Mouse (Mus musculus): ENCODE measurements around the gene Cldn5. TPM values are rescaled to one million over a fixed set of nuclear protein-coding genes. Genes with fewer than 3 reads are reported as not detected.

Cldn5 gene
- polyA plus RNA-seq (2012; fragmentation: generic; extraction: Trizol), result 0.35 TPM

- Histone ChIP-seq H3ac (ENCODE audit: control insufficient read depth, insufficient read length) (no peak within 1 kb of the TSS), H3K27me3 (ENCODE audit: control insufficient read depth, insufficient read depth, insufficient read length) (no peaks in the 10 kb centered on the region), H3K4me2 (ENCODE audit: low read depth) (no peak within 1 kb of the TSS), H3K79me2 (ENCODE audit: control insufficient read depth, insufficient read depth) (no peaks in the 10 kb centered on the region), H3K4me3 (no peak within 1 kb of the TSS), H3K36me3 (ENCODE audit: control insufficient read depth, insufficient read depth) (no peaks in the 10 kb centered on the region)
- TF ChIP-seq POLR2A (IDR thresholded peaks at IDR 0.05; ENCODE audit: insufficient read length, low read depth) (no peak), MYOD1 (IDR thresholded peaks at IDR 0.05; ENCODE audit: control insufficient read depth in 1 of 3, insufficient read length in 2 of 3, low read depth in 2 of 3) (no peak), USF1 (IDR thresholded peaks at IDR 0.05; ENCODE audit: low read depth) (no peak), REST (IDR thresholded peaks at IDR 0.05; ENCODE audit: insufficient read depth, insufficient read length) (no peak), CEBPB (IDR thresholded peaks at IDR 0.05; ENCODE audit: insufficient read depth, poor library complexity, severe bottlenecking) (no peak), E2F4 (IDR thresholded peaks at IDR 0.05; ENCODE audit: insufficient read depth) (no peak), MYOG (IDR thresholded peaks at IDR 0.05; ENCODE audit: control insufficient read depth in 1 of 3, insufficient read depth in 1 of 3, insufficient read length in 2 of 3, low read depth in 2 of 3) (no peak), TCF12 (IDR thresholded peaks at IDR 0.05; ENCODE audit: insufficient read depth, poor library complexity, severe bottlenecking) (no peak), TCF3 (IDR thresholded peaks at IDR 0.05; ENCODE audit: insufficient read length, low read depth) (no peak), SRF (IDR thresholded peaks at IDR 0.05; ENCODE audit: control insufficient read depth, insufficient read length, low read depth) (no peak), POLR2AphosphoS2 (IDR thresholded peaks at IDR 0.05; ENCODE audit: insufficient read length, low read depth) (no peak), MAX (IDR thresholded peaks at IDR 0.05; ENCODE audit: low read depth) (no peak)
These were observed at the start of gene Cldn5 for GRCm38 (mm10) chr16:18776556-18777100. Gene Cldn5 (plus strand): TSS chr16:18776847.

GRCm38 (mm10) chr16:18727536-18728499 is 48.8 kb upstream of the Cldn5 start:
- H3K4me3 ChIP-seq, result no peak overlapping the region
- no peak overlapping the region for H3ac ChIP-seq (ENCODE audit: control insufficient read depth, insufficient read length)
- no peaks in the 10 kb centered on the region for H3K79me2 ChIP-seq (ENCODE audit: control insufficient read depth, insufficient read depth)
- TF ChIP-seq TCF12 (IDR thresholded peaks at IDR 0.05; ENCODE audit: insufficient read depth, poor library complexity, severe bottlenecking), result no peak
- TF ChIP-seq USF1 (IDR thresholded peaks at IDR 0.05; ENCODE audit: low read depth), result no peak
- TF ChIP-seq MAX (IDR thresholded peaks at IDR 0.05; ENCODE audit: low read depth), result no peak
- TF ChIP-seq POLR2AphosphoS2 (IDR thresholded peaks at IDR 0.05; ENCODE audit: insufficient read length, low read depth), result no peak
- H3K27me3 ChIP-seq (ENCODE audit: control insufficient read depth, insufficient read depth, insufficient read length), result no peaks in the 10 kb centered on the region
- H3K4me2 ChIP-seq (ENCODE audit: low read depth), result no peak overlapping the region
- no peaks in the 10 kb centered on the region for H3K36me3 ChIP-seq (ENCODE audit: control insufficient read depth, insufficient read depth)

- no peak overlapping the region for H3K4me3 ChIP-seq
- TF ChIP-seq MAX (IDR thresholded peaks at IDR 0.05; ENCODE audit: low read depth), result no peak
- H3K79me2 ChIP-seq (ENCODE audit: control insufficient read depth, insufficient read depth), result no peaks in the 10 kb centered on the region
- no peaks in the 10 kb centered on the region for H3K27me3 ChIP-seq (ENCODE audit: control insufficient read depth, insufficient read depth, insufficient read length)
- H3K4me2 ChIP-seq (ENCODE audit: low read depth), result no peak overlapping the region
- no peaks in the 10 kb centered on the region for H3K36me3 ChIP-seq (ENCODE audit: control insufficient read depth, insufficient read depth)
- H3ac ChIP-seq (ENCODE audit: control insufficient read depth, insufficient read length), result no peak overlapping the region
These were observed 47.5 kb upstream of the Cldn5 start for GRCm38 (mm10) chr16:18729185-18729584.

GRCm38 (mm10) chr16:18730640-18731039 is 46.0 kb upstream of the Cldn5 start:
- H3K36me3 ChIP-seq (ENCODE audit: control insufficient read depth, insufficient read depth), result no peaks in the 10 kb centered on the region
- no peak overlapping the region for H3ac ChIP-seq (ENCODE audit: control insufficient read depth, insufficient read length)
- H3K4me2 ChIP-seq (ENCODE audit: low read depth), result no peak overlapping the region
- H3K27me3 ChIP-seq (ENCODE audit: control insufficient read depth, insufficient read depth, insufficient read length), result no peaks in the 10 kb centered on the region
- no peak overlapping the region for H3K4me3 ChIP-seq
- no peak for TF ChIP-seq TCF12 (IDR thresholded peaks at IDR 0.05; ENCODE audit: insufficient read depth, poor library complexity, severe bottlenecking)
- no peak for TF ChIP-seq E2F4 (IDR thresholded peaks at IDR 0.05; ENCODE audit: insufficient read depth)
- TF ChIP-seq SRF (IDR thresholded peaks at IDR 0.05; ENCODE audit: control insufficient read depth, insufficient read length, low read depth), result no peak
- no peaks in the 10 kb centered on the region for H3K79me2 ChIP-seq (ENCODE audit: control insufficient read depth, insufficient read depth)

- TF ChIP-seq MYOD1 (IDR thresholded peaks at IDR 0.05; ENCODE audit: control insufficient read depth in 1 of 3, insufficient read length in 2 of 3, low read depth in 2 of 3), result peak in 2 of 3 experiments; percentile 48 to 64
- no peak for TF ChIP-seq MYOG (IDR thresholded peaks at IDR 0.05; ENCODE audit: control insufficient read depth in 1 of 3, insufficient read depth in 1 of 3, insufficient read length in 2 of 3, low read depth in 2 of 3)
- no peaks in the 10 kb centered on the region for H3K79me2 ChIP-seq (ENCODE audit: control insufficient read depth, insufficient read depth)
- no peaks in the 10 kb centered on the region for H3K36me3 ChIP-seq (ENCODE audit: control insufficient read depth, insufficient read depth)
- H3K4me2 ChIP-seq (ENCODE audit: low read depth), result peak overlapping the region; percentile 72
- no peak overlapping the region for H3K4me3 ChIP-seq
- H3ac ChIP-seq (ENCODE audit: control insufficient read depth, insufficient read length), result no peak overlapping the region
- no peaks in the 10 kb centered on the region for H3K27me3 ChIP-seq (ENCODE audit: control insufficient read depth, insufficient read depth, insufficient read length)
These were observed 43.3 kb upstream of the Cldn5 start for GRCm38 (mm10) chr16:18733100-18733956.
